Mouse (Mus musculus): Measurements from ENCODE around the gene Pds5a. TPM values are rescaled to one million over a fixed set of nuclear protein-coding genes. Genes with fewer than 3 reads are reported as not detected.

The Pds5a gene
- polyA plus RNA-seq, 1 experiment: 81.5 TPM

GRCm38 (mm10) chr5:65557109-65557508 lies 141.0 kb downstream of the Pds5a start:
- TF ChIP-seq POLR2A (IDR thresholded peaks at IDR 0.05; ENCODE audit: borderline replicate concordance, extremely low read depth, insufficient read depth, insufficient read length, poor library complexity, severe bottlenecking) (no peak), CTCF (IDR thresholded peaks at IDR 0.05; ENCODE audit: borderline replicate concordance, extremely low read depth, insufficient read depth, insufficient read length) (no peak)
- no peak for DNase-seq (ENCODE audit: low read depth)

Other genes starting within 250 kb of the Pds5a start
- not detected in 2 replicates for gene Gm43552, start 205.4 kb downstream of the Pds5a start, polyA plus RNA-seq (2012; rRNA removed)
- gene Smim14, start 161.1 kb downstream of the Pds5a start, polyA plus RNA-seq (2012; rRNA removed): 118 and 119 TPM in 2 replicates
- 88.9 and 105 TPM in 2 replicates for gene Ube2k, start 161.0 kb downstream of the Pds5a start, polyA plus RNA-seq (2012; rRNA removed)
- gene N4bp2, start 65.2 kb upstream of the Pds5a start, polyA plus RNA-seq (2012; rRNA removed): 30.2 and 31.4 TPM in 2 replicates
- gene Rhoh, start 162.9 kb upstream of the Pds5a start, polyA plus RNA-seq (2012; rRNA removed): 0.28 and 0.38 TPM in 2 replicates
- not detected in 2 replicates for gene Chrna9, start 236.6 kb upstream of the Pds5a start, polyA plus RNA-seq (2012; rRNA removed)